Mouse (Mus musculus) liver, embryonic 12.5 days (tissue): ENCODE measurements around the gene BC004004. TPM values are rescaled to one million over a fixed set of nuclear protein-coding genes. Genes with fewer than 3 reads are reported as not detected.

Experiments used
- ATAC-seq: fragments of 200-750 bp; cut with Nextera tagmentation; 2 replicates; pipeline ENCODE4 v1.8.0; 2017; ENCODE audit warnings: moderate number of reproducible peaks, mild to moderate bottlenecking, moderate library complexity
- H3K27ac ChIP-seq: fragments of 300-500 bp; sonication (generic); 2 replicates; pipeline ENCODE4 v1.5.1; 2016; ENCODE audit warnings: mild to moderate bottlenecking
- H3K27me3 ChIP-seq: fragments of 300-500 bp; sonication (generic); replicated peaks from 2 replicates; pipeline ENCODE4 v1.6.1; 2016; ENCODE audit warnings: mild to moderate bottlenecking, moderate library complexity
- H3K36me3 ChIP-seq: fragments of 300-500 bp; sonication (generic); 2 replicates; pipeline ENCODE4 v1.6.1; 2016; ENCODE audit warnings: mild to moderate bottlenecking, moderate library complexity
- H3K4me1 ChIP-seq: fragments of 300-500 bp; sonication (generic); 2 replicates; pipeline ENCODE4 v1.6.1; 2016
- H3K4me2 ChIP-seq: fragments of 300-500 bp; sonication (generic); 2 replicates; pipeline ENCODE4 v1.6.1; 2016; ENCODE audit warnings: mild to moderate bottlenecking, moderate library complexity
- H3K4me3 ChIP-seq: fragments of 300-500 bp; sonication (generic); 2 replicates; pipeline ENCODE4 v1.5.1; 2016; ENCODE audit warnings: mild to moderate bottlenecking, moderate library complexity
- H3K9ac ChIP-seq: fragments of 300-500 bp; sonication (generic); 2 replicates; pipeline ENCODE4 v1.6.1; 2016; ENCODE audit warnings: mild to moderate bottlenecking, moderate library complexity
- H3K9me3 ChIP-seq: fragments of 300-500 bp; sonication (generic); replicated peaks from 2 replicates; pipeline ENCODE4 v1.6.1; 2016; ENCODE audit warnings: mild to moderate bottlenecking, moderate library complexity
- WGBS: fragments of 180-500 bp; shearing (Covaris S2); methylation state at CpG from one replicate; pipeline ENCODE4 v1.1.7; 2016; ENCODE audit not compliant: insufficient replicate concordance; 5-methylcytosine and 5-hydroxymethylcytosine counted together
- polyA plus RNA-seq: library from polyadenylated mRNA; unstranded; fragments of >200 nt; fragmentation: Nextera tagmentation; extraction: Ambion mirVana; gene quantifications from 2 replicates; pipeline ENCODE4 v1.2.1, GENCODE M21; 2016

BC004004 gene
- polyA plus RNA-seq, 1 experiment from 2014 or later = 51.5 TPM

DNA sequence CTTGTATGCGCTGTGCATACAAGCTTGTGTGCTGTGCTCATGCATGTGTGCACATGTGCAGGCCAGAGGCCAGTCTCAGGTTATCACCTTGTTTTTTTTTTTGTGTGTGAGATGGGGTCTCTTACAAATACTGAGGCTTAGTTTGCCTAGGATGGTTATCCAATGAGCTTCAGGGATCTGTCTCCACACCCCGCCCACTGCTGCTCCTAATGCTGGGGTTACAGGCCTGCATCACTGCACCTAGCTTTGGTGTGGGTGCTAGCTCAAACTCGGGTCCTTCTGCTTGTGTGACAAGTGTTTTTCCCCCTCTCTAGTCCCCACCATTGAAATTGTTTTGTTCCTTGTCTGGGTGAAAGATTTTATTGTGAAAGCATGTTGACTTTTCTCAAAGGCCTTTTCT is 61.6 kb downstream of the BC004004 start:
- Histone ChIP-seq H3K27ac (no peak overlapping the region), H3K36me3 (peaks cover 41% of the 10 kb centered on the region), H3K4me2 (no peak overlapping the region), H3K4me3 (no peak overlapping the region), H3K4me1 (peaks cover 18% of the 10 kb centered on the region; the same call in 1 of the 2 replicates), H3K9me3 (no peaks in the 10 kb centered on the region), H3K9ac (no peak overlapping the region), H3K27me3 (peaks cover 25% of the 10 kb centered on the region)
- ATAC-seq = no peak
- 81% methylated on average over 3 of the region's 3 CpGs for WGBS

DNA sequence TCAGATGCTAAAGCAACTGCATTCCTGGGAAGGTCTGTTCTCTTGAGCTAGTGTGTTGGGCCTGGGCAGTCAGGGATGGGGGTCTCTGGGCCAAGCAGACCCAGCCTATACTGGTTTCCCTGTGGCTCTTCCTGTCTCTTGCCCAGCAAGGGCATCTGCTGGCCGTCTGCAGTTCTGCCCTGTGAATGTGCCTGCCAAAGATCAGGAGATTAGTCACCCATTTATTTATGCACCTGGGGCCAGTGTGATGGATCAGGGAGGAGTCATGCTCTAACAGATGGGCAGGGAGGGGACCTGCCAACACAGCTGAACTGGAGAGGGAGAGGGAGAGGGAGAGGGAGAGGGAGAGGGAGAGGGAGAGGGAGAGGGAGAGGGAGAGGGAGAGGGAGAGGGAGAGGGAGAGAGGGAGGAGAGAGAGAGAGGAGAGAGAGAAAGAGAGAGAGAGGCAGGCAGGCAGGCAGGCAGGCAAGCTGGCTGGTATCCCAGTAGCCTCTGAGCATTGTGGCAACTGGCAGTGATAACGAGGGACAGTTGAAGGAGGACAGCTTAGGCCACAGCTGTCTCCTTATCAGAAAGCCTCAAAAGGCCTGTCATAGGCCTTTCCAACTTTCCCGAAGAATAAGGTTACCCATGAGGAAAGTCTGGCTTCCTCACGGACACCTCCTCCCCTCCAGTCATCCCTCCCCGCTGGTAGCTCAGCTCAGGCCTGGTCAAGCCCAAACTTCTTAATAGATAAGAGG is 62.3 kb downstream of the BC004004 start:
- WGBS = 44% methylated on average over 5 of the region's 5 CpGs
- no peak for ATAC-seq
- no peaks in the 10 kb centered on the region for H3K9me3 ChIP-seq
- H3K4me3 ChIP-seq = no peak overlapping the region
- peaks cover 22% of the 10 kb centered on the region for H3K27me3 ChIP-seq
- H3K36me3 ChIP-seq = peaks cover 48% of the 10 kb centered on the region
- H3K4me2 ChIP-seq = no peak overlapping the region
- H3K9ac ChIP-seq = no peak overlapping the region
- peaks cover 18% of the 10 kb centered on the region; the same call in 1 of the 2 replicates for H3K4me1 ChIP-seq
- no peak overlapping the region for H3K27ac ChIP-seq

DNA sequence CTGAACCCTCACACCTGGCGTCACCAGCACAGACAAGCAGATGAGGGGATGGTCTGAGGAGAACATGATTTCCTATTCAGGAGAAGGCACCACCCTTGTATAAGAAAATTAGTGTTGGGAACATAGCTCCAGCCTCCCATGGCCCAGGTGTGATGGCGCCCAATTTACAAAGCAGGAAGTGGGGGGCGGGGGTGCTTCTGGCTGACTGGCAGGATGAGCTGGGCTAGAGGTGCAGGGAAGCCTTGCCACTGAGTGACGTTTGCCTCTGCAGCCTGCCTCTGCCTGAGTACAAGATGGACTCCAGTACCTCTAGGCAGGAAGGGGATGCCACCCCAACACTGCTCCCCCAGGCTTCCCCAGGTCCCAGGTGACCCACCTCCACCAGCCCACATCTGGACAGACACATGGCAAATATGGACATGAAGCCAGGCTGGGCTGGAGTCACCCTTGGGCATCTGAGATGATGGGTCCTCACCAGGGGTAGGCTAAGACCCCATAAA is 63.6 kb downstream of the BC004004 start:
- ATAC-seq = no peak
- Histone ChIP-seq H3K9me3 (no peaks in the 10 kb centered on the region), H3K27ac (no peak overlapping the region), H3K36me3 (peaks cover 62% of the 10 kb centered on the region), H3K4me1 (peaks cover 9% of the 10 kb centered on the region; the same call in 1 of the 2 replicates), H3K4me2 (no peak overlapping the region), H3K27me3 (peaks cover 8% of the 10 kb centered on the region), H3K9ac (no peak overlapping the region), H3K4me3 (no peak overlapping the region)
- 76% methylated on average over 4 of the region's 4 CpGs for WGBS

DNA sequence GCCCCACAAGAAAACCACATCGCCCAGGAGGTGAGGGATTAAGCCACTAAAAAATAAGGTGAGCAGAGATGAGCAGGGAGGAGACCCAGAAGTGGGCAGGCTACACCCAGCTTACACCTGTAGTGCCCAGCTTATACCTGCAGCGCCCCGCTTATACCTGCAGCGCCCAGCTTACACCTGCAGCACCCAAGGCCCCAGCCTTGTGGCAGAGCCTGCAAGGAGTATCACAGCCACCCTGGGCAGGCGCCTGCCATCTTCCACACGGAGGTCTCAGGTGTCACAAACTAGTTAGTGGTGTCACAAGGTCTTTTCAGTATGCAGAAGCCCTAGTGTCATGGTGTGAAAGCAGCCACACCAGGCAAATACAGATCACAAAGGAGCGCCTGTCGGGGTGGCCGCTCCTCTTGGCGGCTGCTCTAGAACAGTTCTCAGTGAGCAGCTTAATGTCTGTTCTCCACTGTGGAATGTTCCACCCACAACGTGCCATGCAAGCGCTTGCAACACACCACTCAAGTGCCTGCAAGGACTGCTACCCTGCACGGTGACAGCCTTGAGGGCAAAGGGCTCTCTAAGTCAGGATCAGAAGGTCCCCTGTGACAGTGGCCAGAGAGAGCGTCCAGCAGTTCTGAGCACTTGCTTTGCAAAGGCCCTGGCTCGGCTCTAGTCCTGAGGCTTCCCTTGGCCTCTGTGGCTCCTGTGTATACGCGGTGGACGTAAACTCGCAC is 67.8 kb downstream of the BC004004 start:
- H3K9ac ChIP-seq = no peak overlapping the region
- peaks cover 11% of the 10 kb centered on the region for H3K4me1 ChIP-seq
- no peak overlapping the region for H3K4me2 ChIP-seq
- WGBS = 85% methylated on average over 19 of the region's 19 CpGs
- peaks cover 94% of the 10 kb centered on the region for H3K36me3 ChIP-seq
- H3K27ac ChIP-seq = no peak overlapping the region
- no peaks in the 10 kb centered on the region for H3K27me3 ChIP-seq
- ATAC-seq = no peak
- no peaks in the 10 kb centered on the region for H3K9me3 ChIP-seq
- H3K4me3 ChIP-seq = no peak overlapping the region

DNA sequence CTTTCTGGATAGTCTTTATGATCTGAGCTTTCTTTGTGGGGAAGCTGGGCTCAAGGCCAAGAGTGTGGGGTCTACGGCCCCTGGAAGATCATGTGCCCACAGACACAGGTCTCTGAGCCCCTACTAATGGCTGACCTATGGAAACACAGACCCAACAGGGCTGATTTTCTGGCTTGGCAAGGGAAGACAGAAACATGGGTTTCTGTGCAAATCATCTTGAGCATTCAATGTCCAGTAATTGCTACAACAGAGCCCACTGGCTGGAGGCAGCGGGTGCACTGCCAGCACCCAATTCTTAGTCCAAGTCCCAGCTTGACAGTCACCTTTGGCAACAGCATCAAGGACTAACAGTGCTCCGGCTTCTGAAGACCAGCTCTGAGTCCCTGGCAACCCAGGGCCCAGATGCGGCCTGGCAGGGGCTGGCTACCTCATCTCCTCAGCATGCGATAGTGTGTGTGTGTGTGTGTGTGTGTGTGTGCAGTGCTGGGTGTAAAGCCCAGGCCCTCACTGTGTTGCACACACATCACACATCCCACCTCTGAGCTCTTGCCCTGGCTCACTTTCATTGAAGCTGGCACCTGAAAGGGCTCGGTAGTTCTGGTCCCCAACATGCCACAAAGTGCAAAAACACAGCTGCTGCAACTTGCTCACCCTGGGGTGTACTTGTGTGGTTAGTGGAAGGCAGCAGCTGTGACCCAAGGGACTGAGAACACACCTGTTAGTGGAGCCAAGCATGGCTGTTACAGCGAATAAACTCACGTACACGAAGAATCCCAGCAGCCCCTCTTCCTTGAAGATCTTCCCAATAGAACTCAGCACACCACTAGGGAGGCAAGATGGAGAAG is 69.6 kb downstream of the BC004004 start:
- ATAC-seq = no peak
- 88% methylated on average over 9 of the region's 9 CpGs for WGBS
- Histone ChIP-seq H3K4me3 (no peak overlapping the region), H3K9me3 (no peaks in the 10 kb centered on the region), H3K27ac (no peak overlapping the region), H3K27me3 (no peaks in the 10 kb centered on the region), H3K4me2 (no peak overlapping the region), H3K36me3 (peaks cover 84% of the 10 kb centered on the region), H3K9ac (no peak overlapping the region), H3K4me1 (peaks cover 29% of the 10 kb centered on the region)

DNA sequence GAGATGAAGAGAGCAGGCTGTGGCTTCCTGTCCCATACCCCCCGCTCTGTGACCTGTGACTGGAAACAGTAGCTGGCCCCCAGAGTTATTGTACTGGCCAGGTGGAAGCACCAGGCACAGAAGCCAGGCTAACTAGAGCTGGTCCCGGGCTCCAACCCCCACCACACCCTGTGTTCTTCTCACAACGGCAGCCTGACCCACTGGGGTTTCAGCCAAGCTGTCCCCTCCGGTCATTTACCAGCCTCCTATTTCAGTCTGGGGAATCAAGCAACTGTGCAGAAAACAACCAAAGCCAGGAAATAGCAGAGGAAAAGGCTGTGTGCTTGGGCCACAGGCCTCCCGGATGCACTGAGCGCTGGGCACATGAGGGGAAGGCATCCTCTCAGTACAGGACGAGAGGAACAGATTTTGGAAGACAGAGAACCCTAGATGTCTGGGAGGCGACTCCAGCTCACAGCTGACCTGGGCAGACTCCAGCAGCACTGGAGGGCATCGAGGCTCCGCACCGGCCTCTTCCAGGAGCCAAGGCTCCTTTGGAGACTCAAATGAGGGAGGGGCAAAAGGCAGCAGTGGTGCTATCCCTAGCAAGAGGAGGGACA is 70.7 kb downstream of the BC004004 start:
- ATAC-seq = no peak
- H3K27me3 ChIP-seq = no peaks in the 10 kb centered on the region
- H3K4me2 ChIP-seq = no peak overlapping the region
- no peak overlapping the region for H3K9ac ChIP-seq
- H3K4me3 ChIP-seq = no peak overlapping the region
- no peaks in the 10 kb centered on the region for H3K9me3 ChIP-seq
- H3K4me1 ChIP-seq = peaks cover 39% of the 10 kb centered on the region
- peaks cover 84% of the 10 kb centered on the region for H3K36me3 ChIP-seq
- H3K27ac ChIP-seq = 0 out of 2 replicates have a peak overlapping the region, but pooled peaks have one; percentile 8
- 80% methylated on average over 11 of the region's 11 CpGs for WGBS

DNA sequence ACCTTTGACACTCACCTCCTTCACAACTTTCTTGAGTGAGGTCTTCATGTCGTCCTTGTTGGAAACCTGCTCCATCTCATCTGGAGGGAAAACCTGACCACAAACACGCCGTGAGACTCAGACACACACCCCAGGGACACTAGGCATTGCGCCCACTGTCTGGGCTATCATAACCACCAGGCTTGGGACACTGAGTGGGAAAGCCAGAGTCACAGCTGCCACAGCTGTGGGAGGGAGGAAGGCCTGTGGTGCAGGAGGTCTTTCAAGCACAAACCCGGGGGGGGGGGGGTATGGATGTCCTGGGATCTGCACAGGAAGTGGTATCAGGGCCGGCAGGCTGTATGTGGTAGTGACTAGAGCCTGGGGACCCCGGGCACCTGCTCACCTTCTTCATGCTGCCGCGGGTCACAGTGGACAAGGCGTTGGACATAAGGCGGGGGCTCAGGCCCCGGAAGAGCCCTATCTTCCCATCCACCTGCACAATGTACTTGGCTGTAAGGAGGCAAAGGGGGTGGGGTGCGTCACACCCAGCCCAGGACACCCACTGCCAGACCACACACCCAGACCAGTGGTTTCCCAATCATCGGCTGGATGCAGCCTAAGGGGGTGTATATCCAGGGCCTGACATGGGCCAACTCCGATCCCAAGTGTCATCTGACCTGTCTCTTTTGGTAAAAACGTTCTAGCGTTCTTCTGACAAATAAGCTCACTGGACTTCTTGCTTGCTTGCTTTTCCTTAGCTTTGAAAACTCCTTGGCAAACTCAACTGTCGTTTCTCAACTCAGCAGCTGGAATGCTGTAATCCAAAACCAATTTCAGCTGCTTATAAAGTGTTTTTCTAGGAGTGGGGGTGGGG is 72.0 kb downstream of the BC004004 start:
- H3K27ac ChIP-seq = 0 out of 2 replicates have a peak overlapping the region, but pooled peaks have one; percentile 6
- H3K9ac ChIP-seq = no peak overlapping the region
- no peak overlapping the region for H3K4me2 ChIP-seq
- peaks cover 45% of the 10 kb centered on the region for H3K4me1 ChIP-seq
- H3K9me3 ChIP-seq = no peaks in the 10 kb centered on the region
- WGBS = 75% methylated on average over 18 of the region's 18 CpGs
- no peak for ATAC-seq
- H3K4me3 ChIP-seq = no peak overlapping the region
- no peaks in the 10 kb centered on the region for H3K27me3 ChIP-seq
- H3K36me3 ChIP-seq = peaks cover 81% of the 10 kb centered on the region

DNA sequence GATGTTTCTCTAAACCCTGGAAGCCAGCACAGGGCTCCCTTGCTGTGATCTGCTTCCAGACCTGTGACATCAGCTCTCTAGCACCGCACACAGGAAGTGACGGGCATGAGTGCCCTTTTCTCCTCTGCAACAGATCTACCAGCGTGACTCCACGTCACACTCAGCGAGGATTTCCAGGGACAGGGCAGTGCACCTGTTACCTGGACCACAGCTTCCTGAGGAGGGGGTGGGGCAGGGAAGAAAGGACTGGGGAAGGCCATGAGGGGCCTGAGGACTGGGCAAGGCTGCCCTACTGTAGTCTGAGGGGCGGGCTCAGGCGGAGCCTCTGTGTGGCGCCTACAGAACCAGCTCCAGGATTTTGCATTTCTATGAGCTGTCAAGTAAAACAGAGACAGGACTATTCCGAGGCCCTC is 73.0 kb downstream of the BC004004 start:
- Histone ChIP-seq H3K4me1 (peaks cover 55% of the 10 kb centered on the region), H3K36me3 (peaks cover 72% of the 10 kb centered on the region), H3K4me2 (peak overlapping the region; percentile 35), H3K27ac (peak overlapping the region; percentile 66), H3K9ac (no peak overlapping the region), H3K4me3 (no peak overlapping the region), H3K9me3 (no peaks in the 10 kb centered on the region), H3K27me3 (no peaks in the 10 kb centered on the region)
- 43% methylated on average over 9 of the region's 9 CpGs for WGBS
- peak; percentile 33; the same call in 1 of the 2 replicates for ATAC-seq

DNA sequence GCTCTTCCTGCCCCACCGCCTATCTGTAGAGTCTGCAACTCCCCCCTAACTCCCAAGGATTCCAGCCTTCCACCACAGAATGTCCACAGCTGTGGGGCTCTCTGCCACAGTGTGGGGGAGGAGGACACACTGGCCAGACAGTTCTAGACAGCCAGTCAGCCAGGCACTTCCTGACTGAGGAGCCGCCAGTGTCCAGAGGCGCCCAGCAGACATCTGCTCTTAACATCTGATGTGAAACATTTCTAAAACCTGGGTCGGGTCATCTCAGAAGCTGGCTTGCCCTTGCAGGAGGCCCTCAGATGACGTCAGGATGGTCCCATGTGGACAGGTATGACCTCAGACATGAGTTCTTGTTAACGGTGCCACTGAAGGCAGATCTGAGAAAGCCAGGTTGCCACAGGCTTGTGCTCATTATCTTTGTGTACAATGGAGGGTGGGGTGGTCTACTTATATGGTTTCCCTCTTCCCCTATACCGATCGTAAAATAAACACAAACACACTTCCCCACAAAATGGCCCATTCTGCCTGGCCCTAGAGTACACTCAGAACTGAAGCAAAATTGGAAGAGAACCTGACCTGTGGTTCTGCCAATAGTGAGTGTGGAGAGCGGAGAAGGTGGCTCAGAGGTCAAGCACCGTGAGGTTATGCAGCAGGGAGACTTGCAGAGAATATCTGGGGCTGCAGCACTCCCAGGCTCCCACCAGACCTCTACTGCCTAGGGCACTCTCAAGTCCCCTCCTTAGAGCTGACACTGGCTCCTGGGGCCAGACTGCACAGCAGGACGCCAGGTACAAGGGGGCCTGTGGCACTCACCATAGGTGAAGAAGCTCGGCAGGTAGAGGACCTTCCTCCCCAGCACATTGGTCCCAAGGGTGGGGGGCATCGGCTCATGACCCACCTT is 73.7 kb downstream of the BC004004 start:
- ATAC-seq = peak; percentile 48
- H3K27me3 ChIP-seq = no peaks in the 10 kb centered on the region
- peak overlapping the region; percentile 66 for H3K27ac ChIP-seq
- H3K9ac ChIP-seq = no peak overlapping the region
- peaks cover 65% of the 10 kb centered on the region for H3K36me3 ChIP-seq
- H3K4me3 ChIP-seq = no peak overlapping the region
- peak overlapping the region; percentile 35 for H3K4me2 ChIP-seq
- 36% methylated on average over 13 of the region's 13 CpGs for WGBS
- H3K9me3 ChIP-seq = no peaks in the 10 kb centered on the region
- peaks cover 62% of the 10 kb centered on the region for H3K4me1 ChIP-seq

DNA sequence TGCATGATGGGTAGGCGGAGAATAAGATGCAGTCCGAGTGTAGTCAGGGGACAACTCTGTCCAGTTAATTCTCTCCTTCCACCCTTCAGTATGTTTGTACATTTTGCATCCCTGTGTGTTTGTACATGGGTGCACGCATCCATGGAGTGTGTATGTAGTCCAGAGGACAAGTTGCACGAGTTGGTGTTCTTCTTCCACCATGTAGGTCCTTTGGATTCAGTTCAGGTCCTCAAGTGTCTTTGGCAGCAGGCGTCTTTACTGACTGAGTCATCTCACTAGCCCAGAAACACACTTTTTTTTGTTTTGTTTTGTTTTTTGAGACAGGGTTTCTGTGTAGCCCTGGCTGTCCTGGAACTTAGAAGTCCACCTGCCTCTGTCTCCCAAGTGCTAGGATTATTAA is 74.7 kb downstream of the BC004004 start:
- Histone ChIP-seq H3K4me1 (peaks cover 68% of the 10 kb centered on the region), H3K27ac (peak overlapping the region; percentile 20; the same call in 1 of the 2 replicates)

More for the DNA sequence above, 74.7 kb downstream of the BC004004 start:
- Histone ChIP-seq H3K27me3 (no peaks in the 10 kb centered on the region), H3K4me3 (no peak overlapping the region), H3K9me3 (no peaks in the 10 kb centered on the region), H3K4me2 (no peak overlapping the region), H3K36me3 (peaks cover 55% of the 10 kb centered on the region), H3K9ac (no peak overlapping the region)
- no peak for ATAC-seq
- WGBS = 82% methylated on average over 5 of the region's 5 CpGs
